ENCODE assay signal across 31 mouse cellular contexts in the genomic region with DNA sequence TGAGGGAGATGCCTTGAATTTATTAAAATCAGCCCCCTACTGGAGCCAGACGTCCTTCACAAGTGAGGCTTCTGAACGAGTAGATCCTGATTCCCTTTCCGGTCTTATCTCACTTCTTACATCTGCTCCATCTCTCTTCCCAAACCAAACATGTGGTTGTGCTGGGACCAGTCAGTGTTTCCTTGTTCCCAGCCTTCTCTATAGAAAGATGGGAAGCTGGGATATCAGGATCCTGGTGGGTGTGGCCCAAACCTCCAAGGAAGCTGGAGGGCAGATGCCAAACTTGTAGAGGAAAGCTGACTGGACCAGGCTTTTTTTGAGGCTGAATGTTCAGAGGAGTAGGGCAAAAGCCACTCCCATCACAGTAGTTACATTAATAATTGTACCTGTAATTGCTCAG. TPM values are rescaled to one million over a fixed set of nuclear protein-coding genes. Genes with fewer than 3 reads are reported as not detected.
"Had no signal": no experiment of that assay in that cellular context is flagged by ENCODE, and none has a peak within 500 bp of the region (broad histone marks: within the 10 kb centered on the region; RNA-seq: fewer than 3 reads in every experiment).

No protein-coding gene starts in this region.

- H3K4me1 ChIP-seq: limb, embryonic 12.5 days; limb, embryonic 13.5 days; liver, embryonic 12.5 days; liver, embryonic 13.5 days; liver, embryonic 15.5 days; midbrain, embryonic 10.5 days; midbrain, embryonic 12.5 days; midbrain, embryonic 15.5 days; neural tube, embryonic 12.5 days had no signal

- H3K9me3 ChIP-seq: limb, embryonic 10.5 days; limb, embryonic 12.5 days; limb, embryonic 13.5 days; limb, embryonic 15.5 days; liver, embryonic 12.5 days; liver, embryonic 13.5 days; liver, embryonic 15.5 days; lung, embryonic 15.5 days; midbrain, embryonic 10.5 days; midbrain, embryonic 12.5 days; midbrain, embryonic 15.5 days; neural tube, embryonic 12.5 days had no signal

- H3K27me3 ChIP-seq: limb, embryonic 12.5 days; limb, embryonic 13.5 days; limb, embryonic 15.5 days; liver, embryonic 12.5 days; liver, embryonic 13.5 days; liver, embryonic 15.5 days; lung, embryonic 15.5 days; midbrain, embryonic 12.5 days; midbrain, embryonic 15.5 days; neural tube, embryonic 12.5 days had no signal

- H3K4me2 ChIP-seq: limb, embryonic 12.5 days; limb, embryonic 13.5 days; limb, embryonic 15.5 days; liver, embryonic 11.5 days; liver, embryonic 12.5 days; liver, embryonic 13.5 days; liver, embryonic 15.5 days; lung, embryonic 14.5 days; lung, embryonic 15.5 days; midbrain, embryonic 11.5 days; midbrain, embryonic 12.5 days; midbrain, embryonic 15.5 days; neural tube, embryonic 12.5 days had no signal

- ATAC-seq: liver, embryonic 12.5 days; liver, postnatal 0 days; lung, postnatal 0 days; midbrain, embryonic 15.5 days; midbrain, embryonic 16.5 days had no signal

- H3K4me3 ChIP-seq: limb, embryonic 10.5 days; limb, embryonic 12.5 days; limb, embryonic 13.5 days; limb, embryonic 15.5 days; liver, embryonic 12.5 days; liver, embryonic 13.5 days; liver, embryonic 15.5 days; lung, embryonic 15.5 days; midbrain, embryonic 10.5 days; midbrain, embryonic 12.5 days; midbrain, embryonic 15.5 days; myocyte; neural tube, embryonic 12.5 days had no signal

- H3K27ac ChIP-seq: limb, embryonic 10.5 days; limb, embryonic 12.5 days; limb, embryonic 13.5 days; limb, embryonic 15.5 days; liver, embryonic 12.5 days; liver, embryonic 13.5 days; liver, embryonic 14.5 days; liver, embryonic 15.5 days; lung, embryonic 15.5 days; macrophage; midbrain, embryonic 10.5 days; midbrain, embryonic 12.5 days; midbrain, embryonic 15.5 days; neural tube, embryonic 12.5 days had no signal

- H3K9ac ChIP-seq: limb, embryonic 12.5 days; limb, embryonic 13.5 days; limb, embryonic 15.5 days; liver, embryonic 12.5 days; liver, embryonic 13.5 days; liver, embryonic 14.5 days; liver, embryonic 15.5 days; liver, postnatal 0 days; lung, embryonic 14.5 days; lung, embryonic 15.5 days; midbrain, embryonic 12.5 days; midbrain, embryonic 15.5 days; neural tube, embryonic 12.5 days had no signal

- H3K36me3 ChIP-seq: limb, embryonic 10.5 days; limb, embryonic 12.5 days; limb, embryonic 13.5 days; limb, embryonic 15.5 days; liver, embryonic 12.5 days; liver, embryonic 13.5 days; liver, embryonic 15.5 days; lung, embryonic 15.5 days; midbrain, embryonic 10.5 days; midbrain, embryonic 12.5 days; midbrain, embryonic 15.5 days; neural tube, embryonic 12.5 days had no signal

- DNase-seq: left cerebral cortex, postnatal 4 days; liver; liver, embryonic 13.5 days; liver, postnatal 0 days; lung, adult 18-20 months; lung, adult 2 months; lung, embryonic 14.5 days; lung, postnatal 10 days; lung, postnatal 14 days; lung, postnatal 36 days; lung, postnatal 4 days; midbrain, embryonic 14.5 days had no signal

RNA-seq across cellular contexts. Expression of gene Chst3, which starts 44.6 kb away (rescaled TPM):
- total RNA-seq: megakaryocyte progenitor cell, adult 5-6 weeks had no signal
